ENCODE assay signal across 8 mouse cellular contexts in the genomic region with DNA sequence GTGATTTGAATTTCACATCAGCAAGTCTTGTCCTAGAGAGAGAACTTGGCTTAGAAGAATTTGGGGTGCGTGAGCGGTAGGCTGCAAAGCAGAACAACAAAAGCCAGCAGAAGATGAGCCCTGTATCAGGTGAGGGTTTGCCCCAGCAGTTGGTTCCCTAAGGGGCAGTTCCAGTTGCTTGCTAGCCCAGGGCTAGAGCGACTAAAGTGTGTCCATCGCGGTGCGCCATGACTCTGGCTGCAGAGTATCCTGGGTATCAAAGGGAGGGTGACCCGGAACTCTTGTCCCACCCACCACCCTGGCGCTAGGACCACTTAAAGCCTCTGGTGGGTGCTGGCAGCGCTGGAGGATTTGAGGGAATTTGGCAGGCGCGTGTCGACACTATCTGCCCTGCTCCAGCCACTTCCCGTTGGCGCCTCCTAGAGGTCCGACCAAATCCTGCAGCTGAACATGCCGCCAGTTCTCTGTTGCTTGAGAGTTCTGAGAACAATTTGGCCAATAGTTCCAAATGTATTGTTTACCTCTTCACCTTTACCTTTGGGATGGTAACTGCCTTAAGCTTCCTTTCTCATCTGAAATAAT. TPM values are rescaled to one million over a fixed set of nuclear protein-coding genes. Genes with fewer than 3 reads are reported as not detected.
A peak's percentile ranks its signal among the peaks of the same experiment; 100 is the strongest.
DNase-seq lines count a peak whose midpoint lies in the region; ATAC-seq and TF ChIP-seq lines count a peak whose summit lies in the region.

No protein-coding gene starts in this region.

- H3K27me3 ChIP-seq in CH12.LX (replicated peaks), result peaks cover 16% of the 10 kb centered on the region
- H3K27me3 ChIP-seq in forebrain, embryonic 13.5 days, result peaks cover 53% of the 10 kb centered on the region
- peaks cover 72% of the 10 kb centered on the region for H3K27me3 ChIP-seq in liver, embryonic 15.5 days
- peaks cover 51% of the 10 kb centered on the region for H3K27me3 ChIP-seq in neural tube, embryonic 12.5 days (replicated peaks)
- no peaks in the 10 kb centered on the region; the same call in 1 of the 2 replicates for H3K27me3 ChIP-seq in testis, adult 2 months (ENCODE audit: control insufficient read depth, insufficient read depth, low read length)

- peak; percentile 15 to 69; a peak in 2 of 4 replicates for TF ChIP-seq CTCF in CH12.LX (conservative IDR thresholded peaks at IDR 0.05 in 1 of 2, IDR thresholded peaks at IDR 0.05 in 1 of 2; ENCODE audit: low read depth in 2 of 2, low read length in 2 of 2)
- TF ChIP-seq CTCF in testis, adult 2 months (IDR thresholded peaks at IDR 0.05; ENCODE audit: control insufficient read depth, insufficient read depth, insufficient replicate concordance, low read depth, low read length), result peak; percentile 85; the same call in 1 of the 2 replicates

- no peak overlapping the region for H3K9ac ChIP-seq in CH12.LX (ENCODE audit: insufficient read depth, low read depth)
- no peak overlapping the region for H3K9ac ChIP-seq in forebrain, embryonic 13.5 days
- H3K9ac ChIP-seq in liver, embryonic 15.5 days, result 0 out of 2 replicates have a peak overlapping the region, but pooled peaks have one; percentile 2
- H3K9ac ChIP-seq in neural tube, embryonic 12.5 days, result no peak overlapping the region

- no peaks in the 10 kb centered on the region for H3K36me3 ChIP-seq in CH12.LX (replicated peaks in 1 of 2; ENCODE audit: control insufficient read depth in 1 of 2, insufficient read depth in 1 of 2, low read length in 1 of 2)
- H3K36me3 ChIP-seq in forebrain, embryonic 13.5 days (ENCODE audit: poor library complexity, severe bottlenecking), result peaks cover 48% of the 10 kb centered on the region
- H3K36me3 ChIP-seq in liver, embryonic 15.5 days (replicated peaks), result no peaks in the 10 kb centered on the region
- H3K36me3 ChIP-seq in neural tube, embryonic 12.5 days, result peaks cover 51% of the 10 kb centered on the region
- H3K36me3 ChIP-seq in testis, adult 2 months (ENCODE audit: control insufficient read depth, insufficient read depth, low read length), result no peaks in the 10 kb centered on the region

- peak; percentile 48 for TF ChIP-seq RAD21 in CH12.LX (IDR thresholded peaks at IDR 0.05; ENCODE audit: low read depth, low read length)

- peaks cover 0 to 12% of the 10 kb centered on the region in 2 experiments; a peak in 1 of 4 replicates for H3K4me1 ChIP-seq in CH12.LX (ENCODE audit: control insufficient read depth in 1 of 2, insufficient read depth in 2 of 2)
- H3K4me1 ChIP-seq in forebrain, embryonic 13.5 days, result peaks cover 20% of the 10 kb centered on the region
- peaks cover 17% of the 10 kb centered on the region for H3K4me1 ChIP-seq in liver, embryonic 15.5 days (replicated peaks)
- peaks cover 14% of the 10 kb centered on the region for H3K4me1 ChIP-seq in neural tube, embryonic 12.5 days
- H3K4me1 ChIP-seq in testis, adult 2 months (ENCODE audit: control insufficient read depth, insufficient read depth, low read length), result peaks cover 23% of the 10 kb centered on the region

- H3K9me3 ChIP-seq in CH12.LX (replicated peaks; ENCODE audit: low read length), result peaks cover 8% of the 10 kb centered on the region
- H3K9me3 ChIP-seq in forebrain, embryonic 13.5 days (replicated peaks), result no peaks in the 10 kb centered on the region
- no peaks in the 10 kb centered on the region for H3K9me3 ChIP-seq in liver, embryonic 15.5 days (replicated peaks)
- H3K9me3 ChIP-seq in neural tube, embryonic 12.5 days, result no peaks in the 10 kb centered on the region

- no peak overlapping the region for H3K4me3 ChIP-seq in CH12.LX (replicated peaks in 1 of 3; ENCODE audit: low read depth in 2 of 3, low read length in 2 of 3, poor library complexity in 1 of 3)
- H3K4me3 ChIP-seq in forebrain, embryonic 13.5 days, result peak overlapping the region; percentile 8; the same call in 1 of the 2 replicates
- peak overlapping the region; percentile 39; the same call in 1 of the 2 replicates for H3K4me3 ChIP-seq in liver, embryonic 15.5 days (replicated peaks)
- H3K4me3 ChIP-seq in neural tube, embryonic 12.5 days, result no peak overlapping the region
- H3K4me3 ChIP-seq in testis, adult 2 months (ENCODE audit: control insufficient read depth, low read depth, low read length), result peak overlapping the region; percentile 57

- no peak for TF ChIP-seq EP300 in CH12.LX (IDR thresholded peaks at IDR 0.05; ENCODE audit: low read length)

- 3% methylated on average over 16 of the region's 16 CpGs for WGBS in forebrain, embryonic 13.5 days
- WGBS in liver, embryonic 15.5 days (ENCODE audit: insufficient replicate concordance), result 3% methylated on average over 16 of the region's 16 CpGs
- WGBS in neural tube, embryonic 12.5 days, result 5% methylated on average over 16 of the region's 16 CpGs

- in situ Hi-C loops in CH12.LX (cut with MboI; ENCODE audit: low pct_ligation_motif_present, low pct_unique_long_range_greater_than_20kb, low sequenced_read_pairs), result no loop called here

- DNase-seq in CH12.LX (ENCODE audit: extremely low read depth), result peak; percentile 22
- peak; percentile 93 to 95 for DNase-seq in heart, postnatal 10 days
- peak; percentile 84 to 95 for DNase-seq in kidney, postnatal 36 days

- no peak overlapping the region for H3K4me2 ChIP-seq in CH12.LX (ENCODE audit: insufficient read depth, low read depth, poor library complexity, severe bottlenecking)
- H3K4me2 ChIP-seq in forebrain, embryonic 13.5 days, result peak overlapping the region; percentile 42
- H3K4me2 ChIP-seq in liver, embryonic 15.5 days, result peak overlapping the region; percentile 63
- H3K4me2 ChIP-seq in neural tube, embryonic 12.5 days (replicated peaks), result peak overlapping the region; percentile 50

- dilution Hi-C loops in CH12.LX (cut with MboI; ENCODE audit: extremely low pct_ligation_motif_present, extremely low pct_unique_long_range_greater_than_20kb, low sequenced_read_pairs), result no loop called here

- no peaks in the 10 kb centered on the region for H3K79me2 ChIP-seq in CH12.LX (replicated peaks; ENCODE audit: control insufficient read depth, extremely low read depth, insufficient read depth, poor library complexity, severe bottlenecking)

- ATAC-seq in cerebellum, adult (ENCODE audit: insufficient number of reproducible peaks, low FRiP score, low TSS enrichment), result 0 out of 2 replicates have a peak, but pooled peaks have one; percentile 49
- ATAC-seq in forebrain, embryonic 13.5 days, result peak; percentile 63
- no peak for ATAC-seq in liver, embryonic 15.5 days (ENCODE audit: insufficient read depth)
- ATAC-seq in neural tube, embryonic 12.5 days (ENCODE audit: low FRiP score, low read depth), result peak; percentile 48; the same call in 1 of the 2 replicates

- H3K27ac ChIP-seq in CH12.LX (ENCODE audit: insufficient read depth, low read depth), result no peak overlapping the region
- H3K27ac ChIP-seq in forebrain, embryonic 13.5 days, result no peak overlapping the region
- no peak overlapping the region for H3K27ac ChIP-seq in liver, embryonic 15.5 days (replicated peaks)
- no peak overlapping the region for H3K27ac ChIP-seq in neural tube, embryonic 12.5 days
- peak overlapping the region; percentile 80 for H3K27ac ChIP-seq in testis, adult 2 months (ENCODE audit: control insufficient read depth, insufficient read depth, low read depth, low read length)

- intact Hi-C loops in heart, postnatal 10 days (cut with DNase I), result loop anchor here (1.0 kb wide), 1 partner anchor 32 kb away; a partner anchor contains a TSS

- TF ChIP-seq POLR2A in CH12.LX (IDR thresholded peaks at IDR 0.05; ENCODE audit: low read depth, low read length), result no peak
- TF ChIP-seq POLR2A in testis, adult 2 months (IDR thresholded peaks at IDR 0.05; ENCODE audit: control insufficient read depth, low read depth, low read length), result peak; percentile 15; the same call in 1 of the 2 replicates

RNA-seq across cellular contexts. Expression of a gene that starts 13.8 kb away (rescaled TPM):
- total RNA-seq in CH12.LX (2012; rRNA removed) (0.30 and 0.42 TPM in 2 replicates), CH12.LX (2014; rRNA removed) (not detected in 2 replicates)
- polyA plus RNA-seq in CH12.LX (2012; ENCODE audit: insufficient read length, low read depth), result 0.27 and 0.53 TPM in 2 replicates
- 14.1 and 14.6 TPM in 2 replicates for polyA plus RNA-seq in forebrain, embryonic 13.5 days (2015; fragmentation: Nextera tagmentation; extraction: Ambion mirVana)
- 10 to 100 TPM in 1 of 2 experiments, 1 to 10 TPM in 1; 7.9 to 10.2 TPM for total RNA-seq in heart, postnatal 10 days (2021)
- 0.37 and 0.68 TPM in 2 replicates for polyA plus RNA-seq in liver, embryonic 15.5 days (2015; fragmentation: Nextera tagmentation; extraction: Ambion mirVana)
- polyA plus RNA-seq in neural tube, embryonic 12.5 days (2016; fragmentation: Nextera tagmentation; extraction: Ambion mirVana), result 58.3 and 65.2 TPM in 2 replicates
- polyA plus RNA-seq in testis, adult 2 months (2012; rRNA removed), result 31.3 and 38.5 TPM in 2 replicates

RNA-seq across cellular contexts. Expression of a gene that starts 31.9 kb away (rescaled TPM):
- total RNA-seq in CH12.LX (2012; rRNA removed) (19.1 and 28.2 TPM in 2 replicates), CH12.LX (2014; rRNA removed) (24.8 and 26.2 TPM in 2 replicates)
- 18.2 and 22.5 TPM in 2 replicates for polyA plus RNA-seq in CH12.LX (2012; ENCODE audit: insufficient read length, low read depth)
- polyA plus RNA-seq in forebrain, embryonic 13.5 days (2015; fragmentation: Nextera tagmentation; extraction: Ambion mirVana), result 1.1 and 1.2 TPM in 2 replicates
- 1 to 10 TPM; 1.7 to 1.8 TPM for total RNA-seq in heart, postnatal 10 days (2021)
- polyA plus RNA-seq in liver, embryonic 15.5 days (2015; fragmentation: Nextera tagmentation; extraction: Ambion mirVana), result 9.3 and 9.8 TPM in 2 replicates
- polyA plus RNA-seq in neural tube, embryonic 12.5 days (2016; fragmentation: Nextera tagmentation; extraction: Ambion mirVana), result 2.7 and 3.3 TPM in 2 replicates
- 0.81 and 0.82 TPM in 2 replicates for polyA plus RNA-seq in testis, adult 2 months (2012; rRNA removed)

RNA-seq across cellular contexts. Expression of a gene that starts 40.2 kb away (rescaled TPM):
- total RNA-seq in CH12.LX (2012; rRNA removed), result 12.0 and 13.6 TPM in 2 replicates
- 9.6 and 11.6 TPM in 2 replicates for total RNA-seq in CH12.LX (2014; rRNA removed)
- polyA plus RNA-seq in CH12.LX (2012; ENCODE audit: insufficient read length, low read depth), result 7.8 and 8.1 TPM in 2 replicates
- 29.6 and 30.8 TPM in 2 replicates for polyA plus RNA-seq in forebrain, embryonic 13.5 days (2015; fragmentation: Nextera tagmentation; extraction: Ambion mirVana)
- total RNA-seq in heart, postnatal 10 days (2021), result 1 to 10 TPM; 8.0 to 8.6 TPM
- polyA plus RNA-seq in liver, embryonic 15.5 days (2015; fragmentation: Nextera tagmentation; extraction: Ambion mirVana), result 7.1 and 8.3 TPM in 2 replicates
- polyA plus RNA-seq in neural tube, embryonic 12.5 days (2016; fragmentation: Nextera tagmentation; extraction: Ambion mirVana), result 24.5 and 24.8 TPM in 2 replicates
- polyA plus RNA-seq in testis, adult 2 months (2012; rRNA removed), result 7.5 and 7.9 TPM in 2 replicates

RNA-seq across cellular contexts. Expression of a gene that starts 40.3 kb away (rescaled TPM):
- total RNA-seq in CH12.LX (2012; rRNA removed) (50.5 and 51.0 TPM in 2 replicates), CH12.LX (2014; rRNA removed) (53.1 and 64.5 TPM in 2 replicates)
- 59.2 and 83.9 TPM in 2 replicates for polyA plus RNA-seq in CH12.LX (2012; ENCODE audit: insufficient read length, low read depth)
- 99.5 and 106 TPM in 2 replicates for polyA plus RNA-seq in forebrain, embryonic 13.5 days (2015; fragmentation: Nextera tagmentation; extraction: Ambion mirVana)
- 10 to 100 TPM; 28.9 to 34.9 TPM for total RNA-seq in heart, postnatal 10 days (2021)
- polyA plus RNA-seq in liver, embryonic 15.5 days (2015; fragmentation: Nextera tagmentation; extraction: Ambion mirVana), result 25.6 and 26.1 TPM in 2 replicates
- 86.5 and 91.3 TPM in 2 replicates for polyA plus RNA-seq in neural tube, embryonic 12.5 days (2016; fragmentation: Nextera tagmentation; extraction: Ambion mirVana)
- polyA plus RNA-seq in testis, adult 2 months (2012; rRNA removed), result 41.4 and 43.3 TPM in 2 replicates

RNA-seq across cellular contexts. Expression of a gene that starts 43.6 kb away (rescaled TPM):
- 14.7 and 18.2 TPM in 2 replicates for total RNA-seq in CH12.LX (2012; rRNA removed)
- 15.4 and 16.6 TPM in 2 replicates for total RNA-seq in CH12.LX (2014; rRNA removed)
- 20.6 and 21.1 TPM in 2 replicates for polyA plus RNA-seq in CH12.LX (2012; ENCODE audit: insufficient read length, low read depth)
- 7.7 and 8.5 TPM in 2 replicates for polyA plus RNA-seq in forebrain, embryonic 13.5 days (2015; fragmentation: Nextera tagmentation; extraction: Ambion mirVana)
- total RNA-seq in heart, postnatal 10 days (2021), result 10 to 100 TPM; 14.0 to 17.1 TPM
- polyA plus RNA-seq in liver, embryonic 15.5 days (2015; fragmentation: Nextera tagmentation; extraction: Ambion mirVana), result 6.2 and 7.1 TPM in 2 replicates
- polyA plus RNA-seq in neural tube, embryonic 12.5 days (2016; fragmentation: Nextera tagmentation; extraction: Ambion mirVana), result 6.7 and 7.8 TPM in 2 replicates
- 5.2 and 5.6 TPM in 2 replicates for polyA plus RNA-seq in testis, adult 2 months (2012; rRNA removed)

Comparison
In these comparisons a context has a peak if more than half of its experiments do, and no peak if none do; other contexts are left out.
1. DNase-seq: peak in every context shown above with its lines; median percentile 94 in heart, postnatal 10 days; 90 in kidney, postnatal 36 days; 22 in CH12.LX.
2. H3K4me3 ChIP-seq: peak in forebrain, embryonic 13.5 days (single experiment), liver, embryonic 15.5 days (single experiment) and testis, adult 2 months (single experiment); none in CH12.LX (0 of 3) and neural tube, embryonic 12.5 days (single experiment).